Mouse (Mus musculus): Measurements from ENCODE around the gene Rab11fip5.
A peak's percentile ranks its signal among the peaks of the same experiment; 100 is the strongest.

The Rab11fip5 gene

GRCm38 (mm10) chr6:85314064-85314798 is 60.2 kb downstream of the Rab11fip5 start:
- no peak for DNase-seq (ENCODE audit: low spot score in 2 of 2)

- no peak for DNase-seq (ENCODE audit: low spot score in 2 of 2)
These were observed 66.5 kb downstream of the Rab11fip5 start for GRCm38 (mm10) chr6:85307894-85308293.

GRCm38 (mm10) chr6:85306375-85306774 is 68.1 kb downstream of the Rab11fip5 start:
- no peak for DNase-seq (ENCODE audit: low spot score in 2 of 2)

- no peak for DNase-seq (ENCODE audit: low spot score in 2 of 2)
These were observed 68.6 kb downstream of the Rab11fip5 start for GRCm38 (mm10) chr6:85305826-85306225.

GRCm38 (mm10) chr6:85304966-85305365 is 69.5 kb downstream of the Rab11fip5 start:
- DNase-seq (ENCODE audit: low spot score in 2 of 2), result no peak

GRCm38 (mm10) chr6:85302326-85303055 is 71.9 kb downstream of the Rab11fip5 start:
- DNase-seq (ENCODE audit: low spot score in 2 of 2), result no peak

GRCm38 (mm10) chr6:85295384-85296167 is 78.9 kb downstream of the Rab11fip5 start:
- DNase-seq (ENCODE audit: low spot score in 2 of 2), result peak; percentile 59 to 87

GRCm38 (mm10) chr6:85294004-85294379 is 80.4 kb downstream of the Rab11fip5 start:
- no peak for DNase-seq (ENCODE audit: low spot score in 2 of 2)

GRCm38 (mm10) chr6:85293255-85294003 is 81.0 kb downstream of the Rab11fip5 start:
- DNase-seq (ENCODE audit: low spot score in 2 of 2), result peak in 1 of 2 experiments; percentile 74

GRCm38 (mm10) chr6:85290869-85291824 is 83.3 kb downstream of the Rab11fip5 start:
- DNase-seq (ENCODE audit: low spot score in 2 of 2), result no peak

- no peak for DNase-seq (ENCODE audit: low spot score in 2 of 2)
These were observed 86.1 kb downstream of the Rab11fip5 start for GRCm38 (mm10) chr6:85288193-85288857.

- DNase-seq (ENCODE audit: low spot score in 2 of 2), result no peak
These were observed 88.0 kb downstream of the Rab11fip5 start for GRCm38 (mm10) chr6:85286283-85287047.
